In the genomic region with DNA sequence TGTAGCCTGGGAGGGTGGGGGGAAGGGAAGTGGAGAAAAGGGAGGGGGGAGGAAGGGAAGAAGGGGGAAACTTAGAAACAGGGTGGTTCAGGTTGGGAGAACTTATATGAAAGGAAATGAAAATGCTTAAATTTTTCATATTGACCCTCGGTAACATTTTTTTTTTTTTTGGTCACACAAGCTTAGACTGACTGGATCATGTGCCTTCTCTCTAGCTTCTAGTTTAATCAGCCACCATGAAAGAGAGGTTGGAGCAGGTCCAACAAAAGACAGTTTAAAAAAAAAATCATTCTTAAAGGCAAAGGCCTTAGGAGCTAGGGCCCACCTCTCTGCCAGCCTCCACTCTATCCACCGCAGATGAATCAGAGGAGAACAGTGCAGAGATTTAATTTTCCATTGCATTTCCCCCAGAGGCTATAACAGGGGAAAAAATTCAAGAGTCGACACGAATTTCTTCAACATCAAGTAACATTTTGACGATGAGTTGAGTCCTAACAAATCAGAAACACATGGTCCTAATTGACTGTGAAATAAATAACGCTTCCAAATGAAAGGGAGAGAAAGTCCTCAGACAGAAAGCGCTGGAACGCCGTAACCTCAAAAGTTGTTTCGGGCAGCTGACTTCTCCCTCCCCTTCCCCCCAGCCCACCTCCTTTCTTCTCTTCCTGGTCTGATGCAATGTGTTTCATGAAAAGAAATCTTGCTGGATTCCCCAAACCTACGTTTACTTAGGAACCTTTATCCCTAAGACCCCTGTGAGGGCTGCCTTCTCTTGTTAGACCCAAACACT, we compare ENCODE assay signal across 1 mouse cellular context.
TF ChIP-seq lines count a peak whose summit lies in the region.

No protein-coding gene starts in this region.

TF ChIP-seq in CH12.LX, 34 proteins besides CTCF, POLR2A, EP300 and RAD21 (continued from another document):
- TF ChIP-seq TCF12 (IDR thresholded peaks at IDR 0.05; ENCODE audit: low read depth, low read length) (peak; percentile 25; the same call in 1 of the 2 replicates), CHD2 (IDR thresholded peaks at IDR 0.05; ENCODE audit: low read length) (peak; percentile 73), ZMIZ1 (IDR thresholded peaks at IDR 0.05; ENCODE audit: low read depth, low read length) (no peak), JUND (conservative IDR thresholded peaks at IDR 0.05; ENCODE audit: low read depth, low read length) (0 out of 2 replicates have a peak, but pooled peaks have one; percentile 61), UBTF (IDR thresholded peaks at IDR 0.05; ENCODE audit: low read depth, low read length) (no peak), TBP (conservative IDR thresholded peaks at IDR 0.05; ENCODE audit: low read depth, low read length) (no peak), ZNF384 (IDR thresholded peaks at IDR 0.05; ENCODE audit: low read depth, low read length) (peak; percentile 79)
